Mouse (Mus musculus) gastrocnemius, postnatal 10 days (tissue): Measurements from ENCODE around the gene Gm7073. TPM values are rescaled to one million over a fixed set of nuclear protein-coding genes. Genes with fewer than 3 reads are reported as not detected.

Source experiments
- microRNA-seq, 2 experiments: library from miRNA; unstranded; fragments of <30 nt; microRNA quantifications; one replicate each; pipeline ENCODE4 v1.2.0; 2021
- total RNA-seq, 2 experiments: library from RNA; stranded (reverse); gene quantifications; 2 replicates each; pipeline ENCODE4 v1.2.3; 2021

Gm7073 gene
- total RNA-seq, 2 experiments from 2014 or later = not detected

Small RNAs within 50 kb of the gene (microRNA-seq; reads per million reads assigned to microRNA genes)
- gene Mir505 = 26.4 to 34.4 reads per million in 2 experiments

Other genes with a start within 250 kb of the Gm7073 start
- 1 to 10 TPM; 5.4 to 7.5 TPM for gene Atp11c, start 53.4 kb upstream of the Gm7073 start, total RNA-seq